Mouse (Mus musculus) cerebellum, adult 2 months (tissue): ENCODE data around the gene Trpc3.
"Not testable (repeated sequence)": the region's sequence is repeated elsewhere in the genome, so short reads cannot be mapped to it uniquely, and the experiment has no call there.

ENCODE experiments used
- CTCF ChIP-seq: fragments of 200-500 bp; IDR thresholded peaks from 2 replicates; pipeline ENCODE4 v1.5.1; 2011; ENCODE audit warnings: low read depth, mild to moderate bottlenecking, control low read depth, low read length, moderate library complexity, borderline replicate concordance; ENCODE audit not compliant: insufficient read depth
- POLR2A ChIP-seq: fragments of 200-500 bp; IDR thresholded peaks from 2 replicates; pipeline ENCODE4 v1.6.1; 2011; ENCODE audit warnings: low read length, control low read depth, borderline replicate concordance; ENCODE audit not compliant: insufficient read depth

- not testable (repeated sequence) for TF ChIP-seq CTCF, POLR2A
Measured at GRCm38 (mm10) chr3:36599773-36600172, 90.2 kb downstream of the Trpc3 start.
